In genomic region chr9:102351721-102352120, GRCm38 (mm10) we compare ENCODE assay signal across 10 mouse cellular contexts. TPM values are rescaled to one million over a fixed set of nuclear protein-coding genes. Genes with fewer than 3 reads are reported as not detected.
DNase-seq lines count a peak whose midpoint lies in the region; ATAC-seq lines count a peak whose summit lies in the region.
"Had no signal": no experiment of that assay in that cellular context is flagged by ENCODE, and none has a peak within 500 bp of the region (broad histone marks: within the 10 kb centered on the region; RNA-seq: fewer than 3 reads in every experiment).

No protein-coding gene starts in this region.

- no peaks in the 10 kb centered on the region for H3K9me3 ChIP-seq in heart, embryonic 10.5 days
- no peaks in the 10 kb centered on the region for H3K9me3 ChIP-seq in heart, embryonic 11.5 days (replicated peaks; ENCODE audit: control insufficient read depth, low read length)
- no peaks in the 10 kb centered on the region for H3K9me3 ChIP-seq in embryonic facial prominence, embryonic 10.5 days
- H3K9me3 ChIP-seq in neural tube, embryonic 11.5 days (ENCODE audit: control insufficient read depth, low read length), result no peaks in the 10 kb centered on the region
- H3K9me3 ChIP-seq: heart, embryonic 13.5 days had no signal

- intact Hi-C loops in gastrocnemius, postnatal 36 days (cut with DNase I), result loop anchor here (5.0 kb wide), 3 partner anchors 84 to 659 kb away; no protein-coding TSS in a partner anchor

- no peak overlapping the region for H3K4me2 ChIP-seq in heart, embryonic 11.5 days
- peak overlapping the region; percentile 100; the same call in 1 of the 2 replicates for H3K4me2 ChIP-seq in neural tube, embryonic 11.5 days (ENCODE audit: low read depth)

- peaks cover 41% of the 10 kb centered on the region for H3K4me1 ChIP-seq in heart, embryonic 10.5 days
- peaks cover 18% of the 10 kb centered on the region for H3K4me1 ChIP-seq in heart, embryonic 11.5 days (ENCODE audit: control insufficient read depth, insufficient read depth, low read length)
- H3K4me1 ChIP-seq in embryonic facial prominence, embryonic 10.5 days, result peaks cover 33% of the 10 kb centered on the region
- peaks cover 8% of the 10 kb centered on the region; the same call in 1 of the 2 replicates for H3K4me1 ChIP-seq in neural tube, embryonic 11.5 days (ENCODE audit: control insufficient read depth, insufficient read depth, low read length)

- 10% methylated on average over 10 of the region's 10 CpGs for WGBS in heart, embryonic 10.5 days
- WGBS in heart, embryonic 11.5 days (ENCODE audit: insufficient replicate concordance), result 7% methylated on average over 10 of the region's 10 CpGs
- WGBS in embryonic facial prominence, embryonic 10.5 days, result 8% methylated on average over 10 of the region's 10 CpGs
- 4% methylated on average over 10 of the region's 10 CpGs for WGBS in neural tube, embryonic 11.5 days

- no peak for DNase-seq in heart, embryonic 10.5 days (ENCODE audit: low spot score)
- DNase-seq in embryonic facial prominence, embryonic 10.5 days (ENCODE audit: low spot score), result peak; percentile 20
- DNase-seq in layer of hippocampus, adult 18-20 months (ENCODE audit: low spot score in 2 of 2), result peak; percentile 26 to 67
- peak; percentile 23 for DNase-seq in neural tube, embryonic 11.5 days (ENCODE audit: low spot score)
- no peak for DNase-seq in adrenal gland, postnatal 10 days
- no peak for DNase-seq in gastrocnemius, adult 8-10 months (ENCODE audit: low spot score in 2 of 2)
- no peak for DNase-seq in gastrocnemius, postnatal 36 days

- no peak for ATAC-seq in heart, embryonic 11.5 days (replicated peaks; ENCODE audit: insufficient number of reproducible peaks, low FRiP score, low TSS enrichment)
- no peak for ATAC-seq in neural tube, embryonic 11.5 days (ENCODE audit: insufficient read depth, low FRiP score, low TSS enrichment)

- H3K27me3 ChIP-seq in heart, embryonic 10.5 days (ENCODE audit: insufficient read depth, poor library complexity, severe bottlenecking), result peaks cover 97% of the 10 kb centered on the region
- peaks cover 92% of the 10 kb centered on the region for H3K27me3 ChIP-seq in heart, embryonic 11.5 days (ENCODE audit: control insufficient read depth, insufficient read depth, low read length)
- H3K27me3 ChIP-seq in embryonic facial prominence, embryonic 10.5 days (replicated peaks; ENCODE audit: low read depth, poor library complexity, severe bottlenecking), result peaks cover 94% of the 10 kb centered on the region
- peaks cover 39% of the 10 kb centered on the region for H3K27me3 ChIP-seq in neural tube, embryonic 11.5 days (ENCODE audit: control insufficient read depth, insufficient read depth, low read length)

- H3K9ac ChIP-seq in heart, embryonic 11.5 days (ENCODE audit: low read depth, low read length), result no peak overlapping the region
- H3K9ac ChIP-seq in neural tube, embryonic 11.5 days (ENCODE audit: low read length), result no peak overlapping the region
- H3K9ac ChIP-seq: heart, embryonic 13.5 days; liver, embryonic 14.5 days had no signal

- no peak overlapping the region for H3K27ac ChIP-seq in heart, embryonic 10.5 days
- no peak overlapping the region for H3K27ac ChIP-seq in heart, embryonic 11.5 days (ENCODE audit: low read depth, low read length)
- no peak overlapping the region for H3K27ac ChIP-seq in embryonic facial prominence, embryonic 10.5 days (replicated peaks)
- H3K27ac ChIP-seq in neural tube, embryonic 11.5 days (ENCODE audit: low read depth, low read length), result no peak overlapping the region
- H3K27ac ChIP-seq: heart, embryonic 13.5 days; liver, embryonic 14.5 days had no signal

- H3K4me3 ChIP-seq in heart, embryonic 10.5 days, result 0 out of 2 replicates have a peak overlapping the region, but pooled peaks have one; percentile 8
- H3K4me3 ChIP-seq in heart, embryonic 11.5 days (ENCODE audit: low read depth, low read length), result no peak overlapping the region
- peak overlapping the region; percentile 78 for H3K4me3 ChIP-seq in embryonic facial prominence, embryonic 10.5 days
- peak overlapping the region; percentile 70; the same call in 1 of the 2 replicates for H3K4me3 ChIP-seq in neural tube, embryonic 11.5 days (ENCODE audit: low read depth, low read length)

- no peaks in the 10 kb centered on the region for H3K36me3 ChIP-seq in heart, embryonic 10.5 days
- no peaks in the 10 kb centered on the region for H3K36me3 ChIP-seq in heart, embryonic 11.5 days (ENCODE audit: control insufficient read depth, insufficient read depth, low read length)
- H3K36me3 ChIP-seq in embryonic facial prominence, embryonic 10.5 days (replicated peaks), result no peaks in the 10 kb centered on the region
- H3K36me3 ChIP-seq in neural tube, embryonic 11.5 days (ENCODE audit: control insufficient read depth, insufficient read depth, low read length), result no peaks in the 10 kb centered on the region
- H3K36me3 ChIP-seq: heart, embryonic 13.5 days had no signal

RNA-seq across cellular contexts. Expression of gene Ephb1, which starts 2.8 kb away (rescaled TPM):
- polyA plus RNA-seq in heart, embryonic 10.5 days (2016; fragmentation: Nextera tagmentation; extraction: Ambion mirVana), result 0.52 and 1.3 TPM in 2 replicates
- polyA plus RNA-seq in heart, embryonic 11.5 days (2014; fragmentation: Nextera tagmentation; extraction: Ambion mirVana), result 0.44 and 0.87 TPM in 2 replicates
- polyA plus RNA-seq in embryonic facial prominence, embryonic 10.5 days (2016; fragmentation: Nextera tagmentation; extraction: Ambion mirVana), result 4.7 and 6.1 TPM in 2 replicates
- total RNA-seq in layer of hippocampus, adult 18-20 months (2021), result 10 to 100 TPM; 22.9 to 23.8 TPM
- polyA plus RNA-seq in neural tube, embryonic 11.5 days (2014; fragmentation: Nextera tagmentation; extraction: Ambion mirVana), result 11.2 and 11.5 TPM in 2 replicates
- total RNA-seq in adrenal gland, postnatal 10 days (2021), result 1 to 10 TPM; 3.5 to 4.6 TPM
- under 1 TPM; 0.32 to 0.75 (median 0.51) TPM for total RNA-seq in gastrocnemius, adult 8-10 months (2022)
- 1 to 10 TPM in 1 of 2 experiments, under 1 TPM in 1; 0.59 to 1.4 TPM for total RNA-seq in gastrocnemius, postnatal 36 days (2021)

Comparison
In these comparisons a context has a peak if more than half of its experiments do, and no peak if none do; other contexts are left out.
1. DNase-seq: peak in embryonic facial prominence, embryonic 10.5 days (single experiment), layer of hippocampus, adult 18-20 months (2 of 2) and neural tube, embryonic 11.5 days (single experiment); none in heart, embryonic 10.5 days (single experiment), adrenal gland, postnatal 10 days (single experiment), gastrocnemius, adult 8-10 months (0 of 2) and gastrocnemius, postnatal 36 days (0 of 2).
2. RNA of gene Ephb1, which starts 2.8 kb away (total RNA-seq): 22.9 to 23.8 TPM in layer of hippocampus, adult 18-20 months; 3.5 to 4.6 TPM in adrenal gland, postnatal 10 days, 0.59 to 1.4 TPM in gastrocnemius, postnatal 36 days and 0.32 to 0.75 TPM in gastrocnemius, adult 8-10 months; every median in the first group is over 4 times any median in the second.